ENCODE assay signal across 25 mouse cellular contexts in the genomic region with DNA sequence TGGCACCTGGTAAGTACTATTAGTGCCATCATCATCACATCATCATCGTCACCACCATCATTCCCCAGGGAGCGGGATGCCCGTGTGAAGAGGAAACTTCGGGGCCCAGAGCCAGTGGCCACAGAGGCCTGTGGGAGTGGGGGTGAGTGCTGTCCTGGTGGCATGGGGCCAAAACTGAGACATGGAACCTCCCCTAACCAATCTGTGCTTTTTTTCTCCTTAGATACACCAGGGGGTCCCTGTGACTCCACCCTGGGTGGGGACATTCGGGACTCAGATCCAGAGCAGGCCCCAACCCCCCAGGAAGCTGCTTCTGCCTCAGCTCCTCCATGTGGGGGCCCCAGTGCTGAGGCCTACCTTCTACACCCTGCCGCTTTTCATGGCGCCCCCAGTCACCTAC. TPM values are rescaled to one million over a fixed set of nuclear protein-coding genes. Genes with fewer than 3 reads are reported as not detected.
"Had no signal": no experiment of that assay in that cellular context is flagged by ENCODE, and none has a peak within 500 bp of the region (broad histone marks: within the 10 kb centered on the region; RNA-seq: fewer than 3 reads in every experiment).

No protein-coding gene starts in this region.

- H3K4me3 ChIP-seq: layer of hippocampus, adult 2 months; limb, embryonic 10.5 days; limb, embryonic 13.5 days; liver, embryonic 13.5 days; midbrain, embryonic 12.5 days; midbrain, embryonic 15.5 days; neural tube, embryonic 13.5 days; stomach, embryonic 15.5 days had no signal

- DNase-seq: kidney, adult 9 months; kidney, postnatal 14 days; kidney, postnatal 4 days; layer of hippocampus, adult 9-11 months; liver; liver, embryonic 13.5 days; liver, postnatal 0 days; lung, embryonic 14.5 days; retina, postnatal 1 day; right cerebral cortex, postnatal 25 days; spleen, adult 18-20 months; thymus, adult 2 months; thymus, postnatal 14 days; thymus, postnatal 4 days had no signal

- H3K27ac ChIP-seq: layer of hippocampus, adult 2 months; limb, embryonic 10.5 days; limb, embryonic 13.5 days; liver, embryonic 13.5 days; macrophage; midbrain, embryonic 12.5 days; midbrain, embryonic 15.5 days; neural tube, embryonic 13.5 days; stomach, embryonic 15.5 days had no signal

- H3K9me3 ChIP-seq: limb, embryonic 10.5 days; limb, embryonic 13.5 days; liver, embryonic 13.5 days; midbrain, embryonic 12.5 days; midbrain, embryonic 15.5 days; neural tube, embryonic 13.5 days; stomach, embryonic 15.5 days had no signal

- ATAC-seq: liver, postnatal 0 days; lung, postnatal 0 days; midbrain, embryonic 15.5 days had no signal

- H3K27me3 ChIP-seq: limb, embryonic 13.5 days; liver, embryonic 13.5 days; midbrain, embryonic 12.5 days; midbrain, embryonic 15.5 days; neural tube, embryonic 13.5 days; stomach, embryonic 15.5 days had no signal

RNA-seq across cellular contexts. Expression of gene Tbx6, which starts 3.2 kb away (rescaled TPM):
- polyA plus RNA-seq: lung, embryonic 14.5 days had no signal

RNA-seq across cellular contexts. Expression of gene Fam57b, which starts 13.0 kb away (rescaled TPM):
- total RNA-seq: megakaryocyte, adult 5-6 weeks; neutrophil, adult 5-6 weeks had no signal
